Mouse (Mus musculus): ENCODE data around the gene Cad.

Gene Cad

DNA sequence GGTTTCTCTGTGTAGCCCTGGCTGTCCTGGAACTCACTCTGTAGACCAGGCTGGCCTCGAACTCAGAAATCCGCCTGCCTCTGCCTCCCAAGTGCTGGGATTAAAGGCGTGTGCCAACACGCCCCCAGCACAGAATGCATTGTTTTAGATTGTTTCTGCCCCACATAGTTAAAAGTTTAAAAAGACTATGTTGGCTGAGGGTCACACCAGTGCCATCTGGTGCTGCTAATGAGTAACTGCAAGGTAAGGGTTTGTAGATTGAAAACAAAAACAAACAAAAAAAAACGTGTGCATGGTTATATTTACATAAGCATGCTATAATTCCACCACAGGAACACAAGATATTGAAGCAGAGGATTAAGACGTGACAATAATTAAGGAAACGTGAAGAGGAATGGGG lies 56.2 kb downstream of the Cad start:
- in situ Hi-C loops (cut with MboI, MseI), result no loop called here

DNA sequence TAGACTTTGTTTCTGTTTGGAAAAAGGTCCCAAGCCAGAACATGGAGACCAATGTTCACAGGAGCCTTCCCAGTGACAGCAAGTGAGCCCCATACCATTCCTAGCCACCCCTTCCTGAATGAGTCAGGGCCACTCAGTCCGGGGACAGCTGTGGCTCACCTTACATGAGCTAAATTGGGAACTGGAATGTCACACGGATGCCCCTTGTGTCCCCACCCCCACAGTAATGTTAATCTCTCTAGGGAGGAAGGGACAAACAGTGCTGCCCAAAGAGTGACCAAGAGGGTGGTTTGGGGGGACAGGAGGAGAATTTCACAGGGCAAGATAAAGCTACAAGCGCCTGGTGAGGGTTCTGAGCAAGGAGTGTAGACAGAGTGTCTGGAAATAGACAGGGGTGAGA lies 61.8 kb downstream of the Cad start, which contains the start of gene Trim54:
Gene Trim54 (plus strand): TSS at position 359 of the 400 bp plus-strand sequence.
- in situ Hi-C loops (cut with MboI, MseI), result no loop called here

DNA sequence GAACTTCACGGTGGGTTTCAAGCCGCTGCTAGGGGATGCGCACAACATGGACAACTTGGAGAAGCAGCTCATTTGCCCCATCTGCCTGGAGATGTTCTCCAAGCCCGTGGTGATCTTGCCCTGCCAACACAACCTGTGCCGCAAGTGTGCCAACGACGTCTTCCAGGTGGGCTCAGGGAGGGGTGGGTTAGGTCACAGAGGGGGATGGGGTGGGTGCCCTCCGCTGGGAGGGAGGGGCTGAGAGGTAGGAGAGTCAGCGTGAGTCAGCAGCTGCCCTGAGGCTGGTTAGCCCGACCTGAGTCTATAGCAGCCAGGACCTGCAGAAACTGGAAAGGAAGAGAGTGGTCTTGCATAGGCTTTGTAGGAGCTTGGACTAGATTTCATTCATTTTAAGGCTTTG lies 62.3 kb downstream of the Cad start:
- in situ Hi-C loops (cut with MboI, MseI), result no loop called here

GRCm38 (mm10) chr5:31121111-31121510 lies 66.5 kb downstream of the Cad start:
- in situ Hi-C loops (cut with MboI, MseI), result no loop called here

DNA sequence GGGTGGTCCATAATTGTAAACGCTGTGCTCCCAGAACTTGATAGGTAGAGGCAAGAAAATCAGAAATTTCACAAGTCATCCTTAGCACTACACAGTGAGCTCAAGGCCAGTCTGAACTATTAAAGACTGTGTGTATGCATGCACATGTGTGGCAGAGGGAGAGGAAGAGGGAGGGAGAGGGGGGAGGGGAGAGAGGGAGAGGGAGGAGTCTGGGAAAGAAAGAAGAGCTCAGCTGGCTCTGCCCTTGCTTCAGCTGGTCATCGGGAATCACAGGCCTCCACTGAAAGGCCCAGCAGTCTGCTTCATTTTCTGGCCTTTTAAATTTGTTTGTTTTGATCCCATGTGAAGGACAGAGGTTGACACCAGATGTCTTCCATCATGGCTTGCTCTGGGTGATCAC lies 68.9 kb downstream of the Cad start:
- in situ Hi-C loops (cut with MboI, MseI), result no loop called here

- in situ Hi-C loops (cut with MboI, MseI), result no loop called here
Measured at GRCm38 (mm10) chr5:31126050-31126449, 71.5 kb downstream of the Cad start.

All from regulatory T cell (primary cell).